Mouse (Mus musculus): ENCODE results near the gene Camk1d. TPM values are rescaled to one million over a fixed set of nuclear protein-coding genes. Genes with fewer than 3 reads are reported as not detected.
A peak's percentile ranks its signal among the peaks of the same experiment; 100 is the strongest.

Gene Camk1d
- total and polyA plus RNA-seq, 3 experiments = 4.6 to 12.4 (median 4.8) TPM

DNA sequence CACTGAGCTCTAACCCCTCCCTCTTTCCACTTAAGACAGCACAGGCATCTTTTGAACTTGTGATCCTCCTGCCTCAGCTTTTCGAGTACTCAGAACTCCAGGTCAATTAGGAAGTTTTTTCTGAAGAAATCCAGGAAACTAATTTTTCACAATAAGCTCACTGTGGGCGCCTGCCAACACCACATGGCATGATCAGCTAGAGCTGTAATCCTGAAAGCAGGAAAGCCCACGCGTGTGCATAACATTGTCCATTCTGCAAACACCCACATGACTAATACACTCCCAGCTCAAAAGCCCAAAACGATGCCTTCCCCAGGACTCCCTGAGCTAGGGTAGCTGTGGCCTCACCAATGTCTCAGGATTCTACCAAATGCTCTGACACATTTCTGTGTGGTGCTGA lies 125.2 kb downstream of the Camk1d start:
- dilution Hi-C loops (cut with MboI; ENCODE audit: extremely low pct_ligation_motif_present, extremely low pct_unique_long_range_greater_than_20kb, low sequenced_read_pairs) = no loop called here
- Histone ChIP-seq H3K9me3 (replicated peaks; ENCODE audit: low read length) (no peaks in the 10 kb centered on the region), H3K27ac (ENCODE audit: insufficient read depth, low read depth) (no peak overlapping the region), H3K27me3 (replicated peaks) (no peaks in the 10 kb centered on the region), H3K79me2 (replicated peaks; ENCODE audit: control insufficient read depth, extremely low read depth, insufficient read depth, poor library complexity, severe bottlenecking) (no peaks in the 10 kb centered on the region; the same call in 1 of the 2 replicates), H3K4me2 (ENCODE audit: insufficient read depth, low read depth, poor library complexity, severe bottlenecking) (peak overlapping the region; percentile 37; the same call in 1 of the 2 replicates), H3K4me1 (ENCODE audit: control insufficient read depth in 1 of 2, insufficient read depth in 2 of 2) (peaks cover 35 to 84% of the 10 kb centered on the region in 2 experiments), H3K36me3 (replicated peaks in 1 of 2; ENCODE audit: control insufficient read depth in 1 of 2, insufficient read depth in 1 of 2, low read length in 1 of 2) (peaks cover 0 to 2% of the 10 kb centered on the region in 2 experiments), H3K4me3 (replicated peaks in 1 of 3; ENCODE audit: low read depth in 2 of 3, low read length in 2 of 3, poor library complexity in 1 of 3) (no peak overlapping the region), H3K9ac (ENCODE audit: insufficient read depth, low read depth) (no peak overlapping the region)
- in situ Hi-C loops (cut with MboI; ENCODE audit: low pct_ligation_motif_present, low pct_unique_long_range_greater_than_20kb, low sequenced_read_pairs) = no loop called here
- no peak for TF ChIP-seq POLR2A (IDR thresholded peaks at IDR 0.05; ENCODE audit: low read depth, low read length)
- no peak for TF ChIP-seq KAT2A (IDR thresholded peaks at IDR 0.05; ENCODE audit: insufficient replicate concordance, low read length)
- TF ChIP-seq MAZ (IDR thresholded peaks at IDR 0.05; ENCODE audit: low read depth, low read length) = 0 out of 2 replicates have a peak, but pooled peaks have one; percentile 5
- DNase-seq (ENCODE audit: extremely low read depth) = no peak

GRCm38 (mm10) chr2:5588329-5588982 lies 125.9 kb downstream of the Camk1d start:
- in situ Hi-C loops (cut with MboI; ENCODE audit: low pct_ligation_motif_present, low pct_unique_long_range_greater_than_20kb, low sequenced_read_pairs) = no loop called here
- Histone ChIP-seq H3K36me3 (replicated peaks in 1 of 2; ENCODE audit: control insufficient read depth in 1 of 2, insufficient read depth in 1 of 2, low read length in 1 of 2) (peaks cover 0 to 2% of the 10 kb centered on the region in 2 experiments), H3K4me3 (replicated peaks in 1 of 3; ENCODE audit: low read depth in 2 of 3, low read length in 2 of 3, poor library complexity in 1 of 3) (no peak overlapping the region), H3K4me2 (ENCODE audit: insufficient read depth, low read depth, poor library complexity, severe bottlenecking) (peak overlapping the region; percentile 37; the same call in 1 of the 2 replicates), H3K27me3 (replicated peaks) (no peaks in the 10 kb centered on the region), H3K79me2 (replicated peaks; ENCODE audit: control insufficient read depth, extremely low read depth, insufficient read depth, poor library complexity, severe bottlenecking) (no peaks in the 10 kb centered on the region; the same call in 1 of the 2 replicates), H3K9me3 (replicated peaks; ENCODE audit: low read length) (no peaks in the 10 kb centered on the region), H3K4me1 (ENCODE audit: control insufficient read depth in 1 of 2, insufficient read depth in 2 of 2) (peaks cover 35 to 79% of the 10 kb centered on the region in 2 experiments), H3K9ac (ENCODE audit: insufficient read depth, low read depth) (no peak overlapping the region), H3K27ac (ENCODE audit: insufficient read depth, low read depth) (no peak overlapping the region)
- DNase-seq (ENCODE audit: extremely low read depth) = peak; percentile 36
- dilution Hi-C loops (cut with MboI; ENCODE audit: extremely low pct_ligation_motif_present, extremely low pct_unique_long_range_greater_than_20kb, low sequenced_read_pairs) = no loop called here
- TF ChIP-seq ETS1 (conservative IDR thresholded peaks at IDR 0.05; ENCODE audit: low read depth, low read length) (peak; percentile 39; the same call in 1 of the 2 replicates), ZNF384 (IDR thresholded peaks at IDR 0.05; ENCODE audit: low read depth, low read length) (no peak), IRF4 (IDR thresholded peaks at IDR 0.05; ENCODE audit: low read depth, low read length) (no peak), EP300 (IDR thresholded peaks at IDR 0.05; ENCODE audit: low read length) (peak; percentile 52; the same call in 1 of the 2 replicates), MAX (IDR thresholded peaks at IDR 0.05; ENCODE audit: low read length) (no peak), ZKSCAN1 (IDR thresholded peaks at IDR 0.05; ENCODE audit: borderline replicate concordance, low read depth, low read length) (no peak), MXI1 (IDR thresholded peaks at IDR 0.05; ENCODE audit: low read depth, low read length) (no peak), USF1 (IDR thresholded peaks at IDR 0.05; ENCODE audit: low read depth, low read length) (no peak), GABPA (IDR thresholded peaks at IDR 0.05; ENCODE audit: insufficient replicate concordance, low read depth, low read length) (no peak), TBP (conservative IDR thresholded peaks at IDR 0.05; ENCODE audit: low read depth, low read length) (no peak), POLR2A (IDR thresholded peaks at IDR 0.05; ENCODE audit: low read depth, low read length) (no peak), MEF2A (IDR thresholded peaks at IDR 0.05; ENCODE audit: borderline replicate concordance, low read depth, low read length) (no peak), BHLHE40 (IDR thresholded peaks at IDR 0.05; ENCODE audit: low read depth, low read length) (peak; percentile 19; the same call in 1 of the 2 replicates), ZMIZ1 (IDR thresholded peaks at IDR 0.05; ENCODE audit: low read depth, low read length) (no peak), USF2 (conservative IDR thresholded peaks at IDR 0.05; ENCODE audit: low read depth, low read length) (no peak), ZC3H11A (IDR thresholded peaks at IDR 0.05; ENCODE audit: low read depth, low read length) (no peak)
